Mouse (Mus musculus): ENCODE data around the gene Myoz1.

GRCm38 (mm10) chr14:20694185-20694883, 38.0 kb upstream of the Myoz1 start:
- TF ChIP-seq GABPA (IDR thresholded peaks at IDR 0.05; ENCODE audit: insufficient replicate concordance, low read depth, low read length), result no peak
- no peak for TF ChIP-seq RAD21 (IDR thresholded peaks at IDR 0.05; ENCODE audit: low read depth, low read length)
- TF ChIP-seq NRF1 (IDR thresholded peaks at IDR 0.05; ENCODE audit: low read depth, low read length), result peak; percentile 72
- no peak for TF ChIP-seq USF1 (IDR thresholded peaks at IDR 0.05; ENCODE audit: low read depth, low read length)
- no peak for TF ChIP-seq RCOR1 (conservative IDR thresholded peaks at IDR 0.05; ENCODE audit: low read depth, low read length)
